Mouse (Mus musculus): ENCODE data around the gene Fgd1.

Gene Fgd1

DNA sequence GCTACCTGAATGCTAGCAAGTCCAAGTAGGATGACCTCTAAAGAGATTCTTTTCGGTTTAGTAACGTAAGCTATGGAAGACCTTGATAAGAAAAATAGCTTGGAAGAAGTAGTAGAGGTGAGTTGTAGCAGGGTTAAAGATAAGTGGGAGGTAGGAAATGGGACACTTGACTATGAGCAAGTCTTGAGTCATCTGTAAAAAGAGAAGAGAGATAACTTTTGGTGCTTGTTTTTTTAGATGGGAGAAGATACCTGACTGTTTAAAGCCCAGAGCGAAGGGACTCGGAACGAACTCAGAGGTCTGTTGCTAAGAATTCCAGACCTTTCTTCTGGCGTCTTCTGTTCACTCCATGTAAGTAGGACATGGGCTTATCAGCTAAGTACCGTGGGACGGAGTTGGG, at the start of gene Fgd1:
Gene Fgd1 (plus strand): TSS at position 301 of the 400 bp plus-strand sequence.
- DNase-seq (ENCODE audit: low read depth, low spot score): no peak

DNA sequence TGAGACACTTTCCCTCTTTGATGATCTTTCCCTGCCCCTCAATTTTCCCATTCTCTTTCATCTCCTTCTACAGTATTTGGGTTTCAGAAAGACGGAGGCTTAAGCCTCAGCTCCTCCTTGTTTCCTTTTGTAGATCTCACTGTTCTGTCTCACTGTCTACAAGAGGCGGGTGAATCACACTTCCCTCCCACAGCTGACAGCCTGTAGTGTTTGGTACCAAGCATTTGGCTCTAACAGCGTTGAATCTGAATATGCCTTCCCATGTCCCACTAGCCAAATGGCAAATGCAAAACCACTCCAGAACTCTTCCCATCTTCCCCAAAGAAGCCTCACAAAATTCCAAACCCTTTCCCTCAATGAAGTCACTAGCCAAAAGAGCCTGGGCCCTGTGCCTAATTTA, 49.2 kb upstream of the Fgd1 start:
- no peak for DNase-seq (ENCODE audit: low read depth, low spot score)

DNA sequence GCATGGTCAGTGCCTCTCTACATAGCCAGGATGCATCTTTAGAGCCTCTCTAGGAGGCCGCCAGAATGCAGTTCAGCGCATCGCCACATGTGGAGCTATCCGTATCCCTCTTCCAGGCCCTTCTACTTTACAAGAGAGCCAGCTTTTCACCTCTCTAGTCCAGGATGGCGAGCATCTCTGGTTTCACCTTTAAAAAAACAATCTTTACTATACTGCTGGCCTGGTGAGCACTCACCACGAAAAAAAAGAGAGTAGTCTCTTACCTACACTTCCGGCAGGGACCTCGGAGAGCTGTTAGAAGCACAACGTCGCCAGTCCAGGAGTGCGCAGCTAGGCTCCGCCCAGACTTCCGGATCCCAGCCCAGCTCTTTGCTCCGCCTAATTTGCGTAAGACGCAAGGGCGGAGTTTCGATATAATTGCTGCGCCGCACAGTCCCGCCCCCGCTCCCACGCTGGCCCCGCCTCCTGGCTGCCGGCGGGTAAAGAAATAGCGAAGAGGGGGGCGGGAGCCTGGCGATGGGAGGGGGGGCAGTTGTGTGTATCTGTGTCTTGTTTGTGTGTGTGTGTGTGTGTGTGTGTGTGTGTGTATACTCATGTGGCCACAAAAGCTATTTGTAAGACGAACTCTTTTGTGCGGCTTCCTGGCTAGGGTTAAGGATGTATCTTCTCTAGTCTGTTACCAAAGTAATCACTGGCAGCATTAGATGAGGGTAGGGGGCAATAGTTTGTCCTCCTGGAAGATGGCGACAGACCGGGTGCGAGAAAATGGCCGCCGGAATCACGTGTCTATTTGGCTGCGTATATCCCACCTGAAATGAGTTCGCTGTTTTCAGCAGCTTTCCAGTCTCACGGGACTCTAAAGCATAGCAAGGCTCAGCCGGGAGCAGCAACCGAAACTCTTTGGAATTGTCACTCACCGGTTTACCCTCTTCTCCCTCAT, 28.7 kb upstream of the Fgd1 start, which contains the start of gene Gnl3l:
Gene Gnl3l (minus strand): TSS at position 385 of the 940 bp plus-strand sequence.
- DNase-seq (ENCODE audit: low read depth, low spot score): peak; percentile 93

DNA sequence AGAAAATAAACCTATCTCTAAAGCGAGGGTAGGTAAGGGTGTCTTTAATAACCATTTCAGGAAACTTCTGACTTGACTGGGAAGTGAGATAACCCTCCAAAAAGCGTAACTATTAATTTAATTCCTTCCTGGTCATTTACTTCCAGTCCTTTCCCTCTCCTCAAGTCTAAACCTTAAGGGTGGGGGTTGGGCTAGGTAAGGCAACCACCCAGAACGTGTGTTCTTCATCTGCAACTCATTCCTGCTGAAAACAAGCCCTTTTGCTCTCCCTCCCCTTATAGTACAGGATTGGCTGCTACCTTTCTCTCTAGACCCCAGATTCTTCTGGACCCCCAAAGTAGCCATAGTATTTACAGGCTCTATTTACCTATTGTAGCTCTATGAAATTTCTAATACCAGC, 28.1 kb upstream of the Fgd1 start:
- DNase-seq (ENCODE audit: low read depth, low spot score): peak; percentile 8

DNA sequence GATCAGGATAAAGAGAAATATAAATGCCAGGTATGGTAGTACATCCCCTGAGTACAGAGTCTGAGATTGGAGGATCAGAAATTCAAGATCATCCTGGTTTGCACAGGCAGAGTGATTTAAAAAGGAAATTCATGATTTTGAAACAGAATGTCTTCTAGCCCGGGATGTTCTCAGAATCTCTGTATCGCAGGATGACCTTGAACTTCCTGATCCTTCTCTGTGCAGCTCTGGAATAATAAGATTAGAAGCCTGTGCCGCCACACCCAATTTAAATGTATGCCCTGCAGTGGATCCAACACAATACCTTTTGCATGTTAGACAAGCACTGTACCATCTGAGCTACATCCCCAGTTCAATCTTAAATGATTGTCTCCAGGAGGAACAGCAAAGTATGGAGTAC, 27.2 kb upstream of the Fgd1 start:
- no peak for DNase-seq (ENCODE audit: low read depth, low spot score)

DNA sequence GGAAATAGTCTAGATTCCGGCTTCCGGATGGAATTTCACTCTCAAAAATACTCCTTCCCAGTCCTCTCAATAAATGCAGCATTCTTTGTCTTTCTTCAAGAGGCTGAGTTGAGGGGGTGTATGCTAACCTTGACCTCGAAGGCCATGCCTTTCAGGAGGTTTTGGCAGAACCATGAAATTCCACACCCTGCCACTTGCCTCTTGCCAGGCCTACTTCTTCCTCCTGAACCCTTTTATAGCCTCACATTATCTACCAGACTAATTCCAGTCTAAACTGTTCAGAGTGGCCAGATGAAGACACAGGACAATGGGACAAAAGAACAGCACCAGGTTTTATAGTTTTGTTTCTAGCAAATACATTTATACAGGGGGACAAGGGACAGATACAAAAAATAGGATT, 14.6 kb upstream of the Fgd1 start:
- DNase-seq (ENCODE audit: low read depth, low spot score): no peak

DNA sequence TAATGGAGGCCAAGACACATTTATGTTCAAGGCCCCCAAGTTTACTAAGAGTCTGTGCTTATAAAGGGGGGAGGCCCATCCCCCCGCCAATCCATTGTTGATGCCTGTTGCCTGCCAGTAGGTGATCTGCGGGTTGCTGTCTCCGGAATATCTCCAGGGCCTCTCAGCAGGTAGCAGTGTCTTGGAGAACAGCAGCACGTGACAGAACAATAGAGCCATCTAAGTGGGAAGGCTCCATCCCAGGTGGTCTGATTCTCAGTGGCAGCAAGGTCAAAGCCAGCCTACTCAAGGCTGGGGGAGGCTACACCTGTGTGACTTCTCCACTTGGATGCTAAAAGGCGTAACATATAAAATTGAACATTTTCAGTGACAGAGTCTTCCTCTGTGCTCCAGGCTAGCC, 4.7 kb upstream of the Fgd1 start:
- DNase-seq (ENCODE audit: low read depth, low spot score): no peak

DNA sequence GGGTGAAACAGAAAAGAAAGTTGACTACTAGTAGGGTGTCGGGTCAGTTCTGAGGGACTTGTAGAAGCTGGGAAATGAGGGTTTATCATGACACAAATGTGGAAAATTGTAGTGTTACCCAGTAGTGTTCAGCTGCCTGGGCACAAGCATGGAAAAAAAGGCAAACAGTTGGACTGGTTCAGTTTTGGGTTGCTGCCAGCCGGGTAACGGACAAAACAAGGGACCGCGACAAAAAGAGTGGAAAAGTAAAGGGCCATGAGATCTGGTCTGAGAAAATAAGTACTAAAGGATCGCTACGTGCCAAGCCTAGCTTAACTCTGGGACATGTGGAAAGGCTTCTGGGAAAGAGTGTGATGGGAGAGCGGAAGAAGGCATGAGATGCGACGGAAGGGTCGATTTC, 371 bp downstream of the Fgd1 start:
- no peak for DNase-seq (ENCODE audit: low read depth, low spot score)

DNA sequence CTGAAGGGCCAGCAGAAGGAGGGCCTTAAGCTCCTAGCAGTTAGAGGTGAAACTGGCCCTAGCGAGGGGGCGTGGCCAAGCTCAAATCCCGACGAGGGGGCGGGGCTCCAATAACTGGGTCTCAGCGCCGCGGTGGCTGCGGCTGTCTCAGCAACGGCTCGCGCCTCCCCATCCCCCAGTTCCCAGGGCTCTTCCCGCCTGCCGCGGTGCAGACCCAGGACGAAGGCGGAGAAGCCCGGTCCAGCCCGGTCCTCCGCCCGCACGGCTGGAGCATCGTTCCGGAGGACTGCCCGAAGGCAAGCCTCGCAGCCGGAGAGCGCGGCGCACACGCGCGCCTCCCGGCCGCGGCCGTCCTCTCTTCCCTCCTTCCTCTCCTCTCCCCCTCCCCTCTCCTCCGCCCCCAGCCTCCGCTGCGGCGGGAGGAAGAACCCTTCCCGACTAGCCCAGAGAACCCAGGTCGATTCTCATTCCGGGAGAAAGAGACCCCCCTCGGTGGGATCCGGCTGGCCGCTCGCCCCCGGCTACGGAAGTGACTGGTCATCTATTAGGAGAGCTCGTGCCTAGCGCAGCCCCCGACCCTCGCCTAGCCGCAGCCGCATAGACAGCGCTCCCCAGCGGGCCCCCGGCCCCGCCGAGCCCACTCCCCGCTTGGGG, 954 bp downstream of the Fgd1 start:
- peak; percentile 78 for DNase-seq (ENCODE audit: low read depth, low spot score)

DNA sequence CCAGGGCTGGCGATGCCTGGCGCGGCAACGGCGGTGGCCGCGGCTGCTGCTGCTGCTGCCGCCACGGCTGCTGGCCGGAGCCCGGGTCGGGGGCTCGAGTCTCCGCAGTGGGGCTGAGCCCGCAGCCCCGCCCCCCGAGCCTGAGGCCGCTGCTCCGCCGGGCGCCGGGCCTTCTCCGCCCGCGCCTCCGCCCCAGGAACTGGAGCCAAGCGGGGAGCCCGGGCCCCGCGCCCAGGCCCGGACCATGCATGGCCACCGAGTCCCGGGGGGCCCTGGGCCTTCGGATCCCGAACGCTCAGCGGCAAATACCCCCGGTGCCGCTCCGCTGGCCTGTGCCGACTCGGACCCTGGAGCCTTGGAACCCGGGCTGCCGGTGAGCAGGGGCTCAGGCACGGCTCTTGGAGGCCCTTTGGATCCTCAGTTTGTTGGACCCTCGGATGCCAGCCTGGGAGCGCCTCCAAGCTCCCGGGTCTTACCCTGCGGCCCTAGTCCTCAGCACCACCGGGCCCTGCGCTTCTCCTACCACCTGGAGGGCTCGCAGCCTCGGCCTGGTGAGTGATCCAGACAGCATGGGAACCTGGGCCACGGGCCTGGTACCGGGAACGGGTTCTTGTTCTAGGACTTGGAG, 1.6 kb downstream of the Fgd1 start:
- no peak for DNase-seq (ENCODE audit: low read depth, low spot score)

DNA sequence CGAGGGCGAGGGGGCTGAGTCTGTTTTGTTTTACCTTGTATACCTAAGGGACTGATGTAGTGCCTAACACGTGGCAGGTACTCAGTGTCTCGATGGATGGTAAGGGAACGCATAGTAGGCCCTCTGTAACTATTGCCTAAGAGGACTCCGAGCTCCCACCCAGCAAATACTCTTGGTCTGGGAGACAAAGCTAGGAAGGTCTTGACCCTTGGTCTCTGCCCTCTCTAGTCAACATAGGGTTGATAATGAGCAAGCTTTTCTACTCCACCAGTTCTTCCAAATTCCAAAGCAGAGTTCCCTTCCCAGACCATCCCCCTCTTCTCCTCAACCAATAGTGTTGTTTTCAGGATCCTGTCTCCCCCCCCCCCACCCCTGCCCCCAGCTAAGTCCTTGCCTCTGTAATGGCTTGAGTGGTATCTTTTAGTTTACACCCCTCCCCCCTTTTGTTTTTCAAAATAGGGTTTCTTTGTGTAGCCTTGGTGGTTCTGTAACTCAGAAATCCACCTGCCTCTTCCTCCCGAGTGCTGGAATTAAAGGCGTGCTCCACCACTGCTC, 3.8 kb downstream of the Fgd1 start:
- no peak for DNase-seq (ENCODE audit: low read depth, low spot score)

DNA sequence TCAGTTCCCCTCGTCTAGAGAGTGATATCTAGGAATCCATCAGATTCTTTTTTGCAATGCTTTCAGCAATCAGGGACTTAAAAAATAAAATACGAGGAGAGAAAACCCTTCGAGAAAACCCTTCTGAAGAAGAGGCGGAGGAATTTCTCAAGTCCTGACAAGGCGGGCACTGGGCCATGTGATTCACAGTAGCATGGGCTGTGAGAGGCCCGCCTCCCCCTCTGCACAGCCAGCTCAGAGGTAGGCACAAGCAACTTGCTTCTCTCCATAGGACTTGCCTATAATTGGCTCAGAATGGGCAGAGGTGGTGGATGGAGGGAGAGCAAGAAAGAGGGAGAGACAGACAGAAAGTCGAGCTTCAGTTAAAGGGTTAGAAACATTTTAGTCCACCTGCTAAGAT, 4.4 kb downstream of the Fgd1 start:
- DNase-seq (ENCODE audit: low read depth, low spot score): no peak

DNA sequence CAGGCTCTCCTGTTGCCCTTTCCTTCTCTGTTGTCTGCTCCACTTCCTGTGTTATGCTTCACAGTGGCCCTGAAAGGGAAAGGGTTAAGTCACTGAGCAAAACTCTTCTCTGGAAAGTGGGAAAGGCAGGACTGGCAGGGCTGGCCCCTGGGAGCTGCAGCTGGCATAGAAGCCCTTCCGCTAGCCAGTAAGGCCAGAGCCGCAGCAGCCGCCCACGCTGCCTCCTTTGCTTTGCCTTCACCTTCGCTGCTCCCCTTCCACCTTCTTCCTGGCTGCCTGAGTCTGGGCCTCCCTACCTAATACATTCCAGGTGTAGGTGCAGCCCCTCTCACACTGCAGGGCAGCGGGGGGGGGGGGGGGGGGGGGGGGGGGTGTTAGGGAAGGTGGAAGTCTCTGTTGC, 8.5 kb downstream of the Fgd1 start:
- peak; percentile 30 for DNase-seq (ENCODE audit: low read depth, low spot score)

DNA sequence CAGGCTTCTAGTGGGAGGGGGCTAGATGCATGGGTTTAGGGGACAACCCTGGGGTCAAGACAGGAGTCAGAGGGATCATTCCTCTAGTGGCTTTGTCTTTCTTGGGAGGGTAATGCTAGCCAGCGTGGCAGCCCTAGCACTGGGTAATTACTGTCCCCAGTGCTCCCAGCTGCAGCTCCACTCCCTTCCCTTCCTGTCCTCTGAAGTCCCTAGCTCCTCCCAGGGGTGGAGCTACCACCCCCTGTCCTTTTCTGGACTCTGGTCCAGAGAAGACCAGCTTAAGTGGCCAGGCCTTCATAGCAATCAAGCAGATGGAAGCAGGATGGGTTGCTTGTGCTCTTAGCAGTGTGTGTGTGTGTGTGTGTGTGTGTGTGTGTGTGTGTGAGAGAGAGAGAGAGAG, 9.6 kb downstream of the Fgd1 start:
- no peak for DNase-seq (ENCODE audit: low read depth, low spot score)

DNA sequence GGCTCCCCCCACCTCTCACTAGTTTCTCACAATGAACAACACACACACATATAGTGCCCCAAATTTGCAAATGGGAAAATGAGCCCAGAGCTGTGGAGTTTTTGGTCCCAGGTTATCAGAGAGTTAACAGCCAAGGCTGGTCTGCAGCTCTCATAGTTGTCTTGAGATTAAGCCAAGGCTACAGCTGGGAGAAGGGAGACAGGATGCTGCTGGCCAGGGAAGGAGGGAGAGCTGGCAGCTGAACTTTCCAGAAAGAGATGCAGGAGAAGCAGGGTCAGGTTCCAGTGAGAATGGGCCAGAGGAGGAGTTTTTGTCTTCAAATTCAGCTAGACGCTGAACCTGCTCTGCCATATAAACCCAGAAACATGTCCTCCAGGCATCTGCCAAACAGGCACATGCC, 13.4 kb downstream of the Fgd1 start:
- no peak for DNase-seq (ENCODE audit: low read depth, low spot score)

DNA sequence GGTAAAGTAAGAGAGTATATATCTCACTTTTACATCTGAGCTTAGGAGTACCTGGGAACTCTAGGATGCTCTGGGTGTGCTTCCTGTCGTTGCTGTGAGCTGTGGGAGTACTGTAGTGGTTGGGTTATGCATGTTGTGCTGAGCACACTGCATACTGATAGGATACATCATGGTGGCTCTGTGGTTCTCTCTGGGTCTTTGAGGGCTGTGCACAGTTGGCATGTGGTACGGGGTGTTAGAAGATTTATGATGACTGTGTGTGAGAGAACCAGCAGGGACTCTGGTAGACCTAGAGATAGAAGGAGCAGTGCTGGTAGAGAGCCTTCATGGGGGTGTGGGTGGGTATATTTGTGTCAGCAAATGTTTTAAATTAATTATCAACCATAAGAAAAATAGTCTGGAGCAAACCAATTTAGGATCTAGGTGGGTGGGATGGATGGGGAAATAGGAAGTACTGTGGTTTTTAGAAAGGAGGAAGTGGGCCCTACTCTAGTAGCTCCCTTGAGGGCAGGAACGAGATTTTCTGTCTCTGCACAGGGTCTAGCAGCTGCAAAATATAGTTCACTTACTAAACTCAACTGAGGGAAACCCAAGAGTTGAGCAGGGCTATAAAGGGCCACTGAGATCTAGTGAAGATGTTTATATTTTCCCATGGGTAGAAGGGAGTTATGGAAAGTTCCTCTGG, 15.8 kb downstream of the Fgd1 start:
- no peak for DNase-seq (ENCODE audit: low read depth, low spot score)

DNA sequence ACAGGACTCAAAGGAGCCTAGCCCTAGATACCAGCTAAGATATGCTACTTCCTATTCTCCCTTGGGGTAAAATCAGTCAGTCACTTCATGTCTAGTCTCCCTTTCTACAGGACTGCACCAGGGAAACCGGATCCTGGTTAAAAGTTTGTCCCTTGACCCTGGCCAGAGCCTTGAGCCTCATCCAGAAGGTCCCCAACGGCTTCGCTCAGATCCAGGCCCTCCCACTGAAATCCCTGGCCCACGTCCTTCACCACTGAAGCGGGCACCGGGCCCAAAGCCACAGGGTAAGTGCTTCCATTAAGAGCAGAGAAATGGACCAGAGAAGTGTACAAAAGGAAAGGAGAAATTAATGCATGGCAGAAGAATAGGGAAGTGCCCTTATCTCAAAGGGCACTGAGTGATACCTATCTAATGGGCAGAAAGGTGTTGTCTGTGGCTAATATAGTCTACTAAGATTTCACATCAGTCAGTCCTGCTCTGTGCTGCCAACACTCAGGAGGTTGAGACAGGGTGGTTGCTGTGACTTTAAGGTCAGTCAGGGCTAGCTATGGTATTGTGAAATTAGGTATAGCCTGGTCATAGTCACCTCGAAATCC, 20.2 kb downstream of the Fgd1 start:
- DNase-seq (ENCODE audit: low read depth, low spot score): no peak

DNA sequence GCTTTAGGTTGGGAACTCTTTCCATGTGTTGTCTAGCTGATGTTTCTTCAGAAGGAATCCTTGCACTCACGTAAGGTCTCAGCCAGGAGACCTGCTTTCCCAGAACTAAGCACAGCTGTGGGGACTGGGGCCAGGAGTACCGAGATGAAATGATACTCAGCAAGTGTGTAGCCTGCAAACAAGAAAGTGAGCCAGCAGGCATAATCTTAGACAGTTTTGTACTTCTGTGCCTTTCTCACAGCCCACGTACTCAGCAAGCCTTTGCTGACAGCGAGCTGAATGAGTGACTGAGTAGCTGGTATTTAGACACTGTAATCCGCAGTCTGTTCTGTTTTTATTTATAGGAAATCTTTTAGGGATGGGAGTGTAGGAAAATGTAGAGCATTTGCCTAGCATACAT, 21.9 kb downstream of the Fgd1 start:
- DNase-seq (ENCODE audit: low read depth, low spot score): no peak

DNA sequence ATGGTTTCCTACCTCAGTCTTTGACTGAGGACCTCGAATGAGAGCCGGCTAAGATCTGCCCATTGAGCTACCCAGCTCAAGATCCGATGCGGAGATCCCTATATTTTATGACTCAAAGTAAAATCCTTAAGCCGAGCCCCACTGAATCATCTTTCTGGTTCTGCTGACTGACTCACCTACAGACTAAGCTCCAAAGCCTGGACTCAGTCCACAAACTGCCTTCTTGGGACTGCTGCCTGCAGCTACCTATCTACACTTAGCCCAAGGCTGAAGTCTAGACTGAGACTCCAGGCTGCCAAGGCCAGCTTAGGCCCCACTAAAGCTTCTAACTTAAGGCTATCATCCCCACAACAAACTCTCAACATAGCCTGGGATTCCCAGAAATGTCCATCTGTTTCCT, 30.1 kb downstream of the Fgd1 start:
- no peak for DNase-seq (ENCODE audit: low read depth, low spot score)

DNA sequence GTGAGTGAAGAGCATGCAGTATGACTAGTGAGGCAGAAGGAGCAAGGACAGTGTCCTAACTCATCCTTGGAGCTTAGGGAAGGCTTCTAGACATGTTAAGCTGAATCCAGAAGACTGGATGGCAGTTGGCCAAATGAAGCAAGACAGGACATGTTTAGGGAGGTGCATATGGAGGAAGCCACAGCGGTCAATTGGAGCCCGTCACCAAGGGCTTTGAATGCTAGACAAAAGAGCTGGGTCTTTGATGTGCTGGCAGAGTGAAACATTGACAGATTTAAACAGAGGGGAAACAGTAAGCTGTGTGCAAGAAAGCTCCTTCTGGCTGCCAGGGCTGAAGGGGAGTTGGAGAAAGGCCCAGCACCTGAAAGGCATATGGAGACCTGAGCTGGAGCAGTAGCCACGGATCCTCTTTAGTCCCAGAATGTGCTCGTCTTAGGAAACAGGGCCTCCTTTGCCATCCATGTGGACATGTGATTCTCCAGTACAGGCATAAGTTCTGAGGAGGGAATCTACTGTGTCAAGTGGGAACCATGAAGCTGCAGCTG, 31.1 kb downstream of the Fgd1 start:
- DNase-seq (ENCODE audit: low read depth, low spot score): no peak

DNA sequence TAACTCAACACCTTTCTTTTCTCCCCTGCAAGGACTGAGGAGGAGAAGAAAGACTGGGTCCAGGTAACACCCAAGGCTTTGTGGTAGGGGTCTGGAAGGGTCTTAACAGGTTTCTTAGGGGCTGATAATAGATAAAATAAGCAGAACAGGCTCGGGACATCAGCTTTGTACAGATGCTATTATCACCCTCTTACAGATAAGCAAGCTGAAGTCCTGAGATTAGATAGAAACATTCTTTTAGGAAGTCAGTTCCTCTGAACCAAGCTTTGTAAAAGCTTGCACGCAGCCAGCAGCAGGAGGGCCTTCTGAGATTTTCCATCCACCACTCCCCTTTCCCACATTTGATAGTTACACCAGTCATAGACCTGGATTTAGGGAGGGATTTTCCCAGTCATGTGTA, 39.6 kb downstream of the Fgd1 start:
- no peak for DNase-seq (ENCODE audit: low read depth, low spot score)

Measured in forelimb bud, embryonic 11.5 days (tissue).